Mouse (Mus musculus) thymus, postnatal 10 days (tissue): ENCODE measurements at regions not wholly inside any gene's neighbourhood (a gene's known extent, or its start where the extent isn't known, plus 50 kb on each side); places are given as distances from the start of the nearest gene placed in this dataset.

ENCODE experiments used
- DNase-seq, 2 experiments: peaks; one replicate each; pipeline ENCODE4 v3.0.0; 2021; ENCODE audit warnings: low spot score in 2 of 2

GRCm38 (mm10) chr16:95775361-95775760, 73.5 kb downstream of the Ets2 start:
- DNase-seq: peak in 1 of 2 experiments; percentile 50

GRCm38 (mm10) chr16:95773151-95773550, 71.3 kb downstream of the Ets2 start:
- DNase-seq: no peak
